9 mouse cellular contexts compared by ENCODE assay signal in genomic region chr14:48246236-48246635, GRCm38 (mm10).
DNase-seq lines count a peak whose midpoint lies in the region; ATAC-seq and TF ChIP-seq lines count a peak whose summit lies in the region.
"Had no signal": no experiment of that assay in that cellular context is flagged by ENCODE, and none has a peak within 500 bp of the region (broad histone marks: within the 10 kb centered on the region; RNA-seq: fewer than 3 reads in every experiment).

No protein-coding gene starts in this region.

- TF ChIP-seq CTCF in liver, postnatal 0 days (IDR thresholded peaks at IDR 0.05; ENCODE audit: low read depth) = no peak

- no peak for ATAC-seq in CD4-positive, CD25-positive, alpha-beta regulatory T cell, adult 4 months
- 0 out of 2 replicates have a peak, but pooled peaks have one; percentile 52 for ATAC-seq in midbrain, embryonic 11.5 days (ENCODE audit: low FRiP score)
- ATAC-seq in liver, postnatal 0 days = peak; percentile 38; the same call in 1 of the 2 replicates
- ATAC-seq in stomach, embryonic 15.5 days (ENCODE audit: insufficient read depth, low FRiP score, low read depth) = 0 out of 2 replicates have a peak, but pooled peaks have one; percentile 18

- no peak for TF ChIP-seq EP300 in liver, postnatal 0 days (IDR thresholded peaks at IDR 0.05; ENCODE audit: low read depth)

- H3K27me3 ChIP-seq in midbrain, embryonic 11.5 days (ENCODE audit: control insufficient read depth, insufficient read depth, low read length) = no peaks in the 10 kb centered on the region
- H3K27me3 ChIP-seq in midbrain, embryonic 10.5 days (ENCODE audit: low read depth, poor library complexity, severe bottlenecking) = no peaks in the 10 kb centered on the region
- no peaks in the 10 kb centered on the region for H3K27me3 ChIP-seq in liver, postnatal 0 days (ENCODE audit: insufficient read depth, low read length)
- no peaks in the 10 kb centered on the region for H3K27me3 ChIP-seq in stomach, embryonic 15.5 days (replicated peaks)

- peak; percentile 23 for DNase-seq in CD4-positive, CD25-positive, alpha-beta regulatory T cell, adult 2 months (ENCODE audit: low read depth, low spot score)
- DNase-seq in midbrain, embryonic 11.5 days (ENCODE audit: low spot score, missing footprints) = no peak
- no peak for DNase-seq in midbrain, embryonic 10.5 days (ENCODE audit: low spot score)
- peak; percentile 31 for DNase-seq in liver, postnatal 0 days
- DNase-seq in kidney, postnatal 14 days = no peak
- DNase-seq in layer of hippocampus, adult 9-10 months (ENCODE audit: low spot score) = no peak

- 81% methylated on average over 3 of the region's 3 CpGs for WGBS in midbrain, embryonic 11.5 days
- 84% methylated on average over 3 of the region's 3 CpGs for WGBS in midbrain, embryonic 10.5 days
- 17% methylated on average over 3 of the region's 3 CpGs for whole genome bisulfite sequencing in liver, postnatal 0 days (ENCODE audit: insufficient replicate concordance)
- 35% methylated on average over 3 of the region's 3 CpGs for WGBS in stomach, embryonic 15.5 days

- no peaks in the 10 kb centered on the region for H3K36me3 ChIP-seq in midbrain, embryonic 11.5 days (ENCODE audit: control insufficient read depth, insufficient read depth, low read length)
- peaks cover 21% of the 10 kb centered on the region for H3K36me3 ChIP-seq in midbrain, embryonic 10.5 days
- H3K36me3 ChIP-seq in liver, postnatal 0 days (replicated peaks; ENCODE audit: insufficient read depth, low read length) = no peaks in the 10 kb centered on the region
- H3K36me3 ChIP-seq in stomach, embryonic 15.5 days = no peaks in the 10 kb centered on the region

- H3K9ac ChIP-seq in midbrain, embryonic 11.5 days (ENCODE audit: low read length) = no peak overlapping the region
- no peak overlapping the region for H3K9ac ChIP-seq in liver, postnatal 0 days (replicated peaks)
- H3K9ac ChIP-seq in stomach, embryonic 15.5 days = no peak overlapping the region

- H3K9me3 ChIP-seq in midbrain, embryonic 11.5 days (ENCODE audit: control insufficient read depth, low read length) = no peaks in the 10 kb centered on the region
- H3K9me3 ChIP-seq in midbrain, embryonic 10.5 days (replicated peaks) = no peaks in the 10 kb centered on the region
- H3K9me3 ChIP-seq in liver, postnatal 0 days (ENCODE audit: low read length) = no peaks in the 10 kb centered on the region
- no peaks in the 10 kb centered on the region for H3K9me3 ChIP-seq in stomach, embryonic 15.5 days

- no peak overlapping the region for H3K4me3 ChIP-seq in midbrain, embryonic 11.5 days (ENCODE audit: low read depth, low read length)
- no peak overlapping the region for H3K4me3 ChIP-seq in midbrain, embryonic 10.5 days
- H3K4me3 ChIP-seq in liver, postnatal 0 days (ENCODE audit: low read depth, low read length) = no peak overlapping the region
- H3K4me3 ChIP-seq in stomach, embryonic 15.5 days (replicated peaks) = no peak overlapping the region
- H3K4me3 ChIP-seq: erythroblast, embryonic 14.5 days had no signal

- H3K4me2 ChIP-seq in midbrain, embryonic 11.5 days = no peak overlapping the region
- no peak overlapping the region for H3K4me2 ChIP-seq in liver, postnatal 0 days (ENCODE audit: low read depth, low read length)
- H3K4me2 ChIP-seq in stomach, embryonic 15.5 days = no peak overlapping the region

- no peaks in the 10 kb centered on the region for H3K4me1 ChIP-seq in midbrain, embryonic 11.5 days (ENCODE audit: control insufficient read depth, insufficient read depth, low read length)
- peaks cover 9% of the 10 kb centered on the region for H3K4me1 ChIP-seq in midbrain, embryonic 10.5 days
- H3K4me1 ChIP-seq in liver, postnatal 0 days (ENCODE audit: insufficient read depth) = 0 out of 2 replicates have a peak, but pooled peaks cover 2% of the 10 kb centered on the region
- H3K4me1 ChIP-seq in stomach, embryonic 15.5 days = no peaks in the 10 kb centered on the region

- H3K27ac ChIP-seq in midbrain, embryonic 11.5 days (ENCODE audit: low read depth, low read length) = no peak overlapping the region
- no peak overlapping the region for H3K27ac ChIP-seq in midbrain, embryonic 10.5 days (replicated peaks)
- H3K27ac ChIP-seq in liver, postnatal 0 days (ENCODE audit: low read depth) = no peak overlapping the region
- no peak overlapping the region for H3K27ac ChIP-seq in stomach, embryonic 15.5 days

Comparison
In these comparisons a context has a peak if more than half of its experiments do, and no peak if none do; other contexts are left out.
1. DNase-seq: peak in CD4-positive, CD25-positive, alpha-beta regulatory T cell, adult 2 months (single experiment) and liver, postnatal 0 days (single experiment); none in midbrain, embryonic 11.5 days (single experiment), midbrain, embryonic 10.5 days (single experiment), kidney, postnatal 14 days (single experiment) and layer of hippocampus, adult 9-10 months (single experiment).